Mouse (Mus musculus): ENCODE data around the gene Per1.

DNA sequence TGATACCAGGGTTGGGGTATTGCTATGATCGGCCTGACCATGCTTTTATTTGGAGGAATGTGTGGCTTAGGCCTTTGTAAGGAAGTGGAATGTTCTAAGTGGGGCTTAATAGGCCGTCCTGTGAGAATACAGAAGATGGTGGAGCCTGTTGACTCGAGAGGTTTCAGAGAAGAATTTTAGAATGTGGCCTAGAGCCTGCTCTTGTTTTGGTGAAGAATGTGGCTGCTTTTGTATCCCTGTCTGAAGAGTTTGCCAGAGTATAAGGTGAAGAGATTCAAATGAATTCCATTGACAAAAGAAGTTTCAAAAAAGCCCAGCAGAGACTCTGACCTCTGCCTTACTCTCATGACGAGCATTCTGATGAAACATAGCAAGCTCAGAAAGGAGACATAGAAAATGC, 43.2 kb upstream of the Per1 start:
- TF ChIP-seq CTCF (IDR thresholded peaks at IDR 0.05; ENCODE audit: control insufficient read depth, insufficient read depth, insufficient read length) (no peak), MAX (IDR thresholded peaks at IDR 0.05) (no peak), MYOD1 (IDR thresholded peaks at IDR 0.05; ENCODE audit: control insufficient read depth, insufficient read length, low read depth) (no peak)

All from C2C12 (cell line).